27 mouse cellular contexts compared by ENCODE assay signal in the genomic region with DNA sequence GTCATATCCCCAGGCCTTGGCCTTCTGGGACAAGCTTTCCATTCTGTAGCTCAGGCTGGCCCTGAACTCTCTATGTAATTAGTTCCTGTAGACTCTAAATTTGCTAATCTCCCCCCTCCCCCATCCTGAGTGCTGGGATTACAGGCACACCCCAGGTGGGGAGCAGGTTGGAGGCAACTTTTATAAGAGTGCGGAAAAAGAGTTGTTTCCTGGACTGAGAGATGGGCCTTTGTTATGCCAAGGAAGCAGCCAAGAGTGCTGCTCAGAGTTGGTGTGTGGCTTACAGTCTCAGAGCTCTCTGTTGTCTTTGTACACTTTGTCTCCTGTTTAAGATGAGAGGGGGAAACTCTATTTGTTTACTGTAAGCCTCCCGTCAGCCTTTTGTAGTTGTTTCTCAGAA. TPM values are rescaled to one million over a fixed set of nuclear protein-coding genes. Genes with fewer than 3 reads are reported as not detected.
"Had no signal": no experiment of that assay in that cellular context is flagged by ENCODE, and none has a peak within 500 bp of the region (broad histone marks: within the 10 kb centered on the region; RNA-seq: fewer than 3 reads in every experiment).

No protein-coding gene starts in this region.

- H3K9ac ChIP-seq: heart, embryonic 13.5 days; heart, embryonic 15.5 days; hindbrain, embryonic 13.5 days; hindbrain, embryonic 15.5 days; kidney, embryonic 15.5 days; limb, embryonic 13.5 days; limb, embryonic 15.5 days; liver, embryonic 13.5 days; liver, embryonic 15.5 days had no signal

- ATAC-seq: hindbrain, postnatal 0 days; intestine, embryonic 16.5 days had no signal

- H3K4me3 ChIP-seq: gastrocnemius, adult 2 months; heart, adult 2 months; heart, embryonic 13.5 days; heart, embryonic 15.5 days; hindbrain, embryonic 13.5 days; hindbrain, embryonic 15.5 days; kidney, embryonic 15.5 days; limb, embryonic 13.5 days; limb, embryonic 15.5 days; liver, embryonic 13.5 days; liver, embryonic 15.5 days had no signal

- H3K4me1 ChIP-seq: heart, embryonic 13.5 days; heart, embryonic 15.5 days; hindbrain, embryonic 13.5 days; hindbrain, embryonic 15.5 days; kidney, embryonic 15.5 days; limb, embryonic 15.5 days; liver, embryonic 13.5 days; liver, embryonic 15.5 days had no signal

- H3K9me3 ChIP-seq: heart, embryonic 13.5 days; heart, embryonic 15.5 days; hindbrain, embryonic 13.5 days; hindbrain, embryonic 15.5 days; kidney, embryonic 15.5 days; limb, embryonic 15.5 days; liver, embryonic 13.5 days; liver, embryonic 15.5 days had no signal

- DNase-seq: gastrocnemius, adult 2 months; gastrocnemius, postnatal 10 days; gastrocnemius, postnatal 25 days; heart, adult 2 months; heart, postnatal 14 days; heart, postnatal 36 days; kidney, adult 11 months; kidney, adult 2 months; kidney, adult 9 months; kidney, postnatal 14 days; kidney, postnatal 36 days; layer of hippocampus, postnatal 36 days; left cerebral cortex, postnatal 4 days; liver, embryonic 13.5 days had no signal

- H3K27ac ChIP-seq: gastrocnemius, adult 2 months; heart, adult 2 months; heart, embryonic 13.5 days; heart, embryonic 15.5 days; hindbrain, embryonic 13.5 days; hindbrain, embryonic 15.5 days; hindbrain, postnatal 0 days; kidney, embryonic 15.5 days; kidney, postnatal 0 days; limb, embryonic 13.5 days; limb, embryonic 15.5 days; liver, embryonic 13.5 days; liver, embryonic 15.5 days had no signal

- H3K36me3 ChIP-seq: heart, embryonic 13.5 days; heart, embryonic 15.5 days; hindbrain, embryonic 13.5 days; hindbrain, embryonic 15.5 days; kidney, embryonic 15.5 days; limb, embryonic 13.5 days; limb, embryonic 15.5 days; liver, embryonic 13.5 days; liver, embryonic 15.5 days had no signal

- H3K4me2 ChIP-seq: heart, embryonic 11.5 days; heart, embryonic 13.5 days; heart, embryonic 15.5 days; hindbrain, embryonic 13.5 days; hindbrain, embryonic 15.5 days; kidney, embryonic 15.5 days; limb, embryonic 13.5 days; limb, embryonic 15.5 days; liver, embryonic 11.5 days; liver, embryonic 13.5 days; liver, embryonic 15.5 days had no signal

- H3K27me3 ChIP-seq: heart, embryonic 13.5 days; heart, embryonic 15.5 days; hindbrain, embryonic 13.5 days; hindbrain, embryonic 15.5 days; kidney, embryonic 15.5 days; limb, embryonic 13.5 days; limb, embryonic 15.5 days; liver, embryonic 13.5 days; liver, embryonic 15.5 days had no signal

RNA-seq across cellular contexts. Expression of a gene that starts 52.2 kb away (rescaled TPM):
- polyA plus RNA-seq: heart, embryonic 11.5 days; heart, embryonic 13.5 days; liver, embryonic 11.5 days had no signal
